Mouse (Mus musculus): ENCODE measurements around the gene Tbc1d32.

DNA sequence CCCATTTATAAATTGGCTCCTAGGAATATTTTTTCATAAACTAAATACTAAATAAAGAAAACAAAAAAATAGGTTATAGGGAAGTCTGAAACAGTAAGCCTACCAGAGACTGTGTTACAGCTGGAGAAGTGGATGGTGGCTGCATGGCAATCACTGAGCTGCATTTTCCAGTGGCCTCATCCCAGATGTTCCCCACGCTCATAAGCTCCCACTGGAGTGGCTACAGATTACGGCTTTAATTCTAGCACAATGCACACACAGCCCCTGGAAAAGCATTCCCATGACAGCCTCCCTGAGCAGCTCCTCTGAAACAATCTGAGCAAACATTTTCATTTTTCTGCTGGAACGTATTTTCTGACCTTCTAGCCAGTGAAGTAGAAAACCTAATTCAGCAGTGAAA, 29.8 kb downstream of the Tbc1d32 start:
- TF ChIP-seq CTCF (IDR thresholded peaks at IDR 0.05; ENCODE audit: insufficient read depth, low read length) (no peak), POLR2A (IDR thresholded peaks at IDR 0.05; ENCODE audit: borderline replicate concordance, extremely low read depth, low read depth, low read length) (no peak)
